Mouse (Mus musculus) cerebellum, adult 2 months (tissue): Measurements from ENCODE around the gene Fgfr2. TPM values are rescaled to one million over a fixed set of nuclear protein-coding genes. Genes with fewer than 3 reads are reported as not detected.

Experiments used
- DNase-seq, 2 experiments: peaks; one replicate each; pipeline ENCODE4 v3.0.0; 2021
- H3K27ac ChIP-seq: fragments of 200-500 bp; 2 replicates; pipeline ENCODE4 v1.5.1; 2012; ENCODE audit warnings: low read length, control low read depth, inconsistent platforms; ENCODE audit not compliant: insufficient read depth
- H3K27me3 ChIP-seq: fragments of 200-500 bp; 2 replicates; pipeline ENCODE4 v1.6.1; 2012; ENCODE audit warnings: inconsistent platforms, mild to moderate bottlenecking, low read length, moderate library complexity; ENCODE audit not compliant: control insufficient read depth, insufficient read depth
- H3K4me1 ChIP-seq: fragments of 200-500 bp; 2 replicates; pipeline ENCODE4 v1.6.1; 2011; ENCODE audit warnings: low read length; ENCODE audit not compliant: control insufficient read depth, insufficient read depth
- H3K4me3 ChIP-seq: fragments of 200-500 bp; replicated peaks from 2 replicates; pipeline ENCODE3; 2011; ENCODE audit warnings: mild to moderate bottlenecking, low read depth, low read length, control low read depth; ENCODE audit not compliant: insufficient read depth
- CTCF ChIP-seq: fragments of 200-500 bp; IDR thresholded peaks from 2 replicates; pipeline ENCODE4 v1.5.1; 2011; ENCODE audit warnings: low read depth, mild to moderate bottlenecking, control low read depth, low read length, moderate library complexity, borderline replicate concordance; ENCODE audit not compliant: insufficient read depth
- POLR2A ChIP-seq: fragments of 200-500 bp; IDR thresholded peaks from 2 replicates; pipeline ENCODE4 v1.6.1; 2011; ENCODE audit warnings: low read length, control low read depth, borderline replicate concordance; ENCODE audit not compliant: insufficient read depth
- WGBS: fragments of 180-500 bp; shearing (Covaris S2); methylation state at CpG from one replicate; pipeline ENCODE4 v1.1.7; 2018; 5-methylcytosine and 5-hydroxymethylcytosine counted together
- polyA plus RNA-seq: library from polyadenylated mRNA; depleted of rRNA; stranded (reverse); fragments of >200 nt; gene quantifications from 2 replicates; pipeline ENCODE4 v1.2.3, GENCODE M21; 2012

The Fgfr2 gene
- polyA plus RNA-seq, 1 experiment: 95.3 TPM

DNA sequence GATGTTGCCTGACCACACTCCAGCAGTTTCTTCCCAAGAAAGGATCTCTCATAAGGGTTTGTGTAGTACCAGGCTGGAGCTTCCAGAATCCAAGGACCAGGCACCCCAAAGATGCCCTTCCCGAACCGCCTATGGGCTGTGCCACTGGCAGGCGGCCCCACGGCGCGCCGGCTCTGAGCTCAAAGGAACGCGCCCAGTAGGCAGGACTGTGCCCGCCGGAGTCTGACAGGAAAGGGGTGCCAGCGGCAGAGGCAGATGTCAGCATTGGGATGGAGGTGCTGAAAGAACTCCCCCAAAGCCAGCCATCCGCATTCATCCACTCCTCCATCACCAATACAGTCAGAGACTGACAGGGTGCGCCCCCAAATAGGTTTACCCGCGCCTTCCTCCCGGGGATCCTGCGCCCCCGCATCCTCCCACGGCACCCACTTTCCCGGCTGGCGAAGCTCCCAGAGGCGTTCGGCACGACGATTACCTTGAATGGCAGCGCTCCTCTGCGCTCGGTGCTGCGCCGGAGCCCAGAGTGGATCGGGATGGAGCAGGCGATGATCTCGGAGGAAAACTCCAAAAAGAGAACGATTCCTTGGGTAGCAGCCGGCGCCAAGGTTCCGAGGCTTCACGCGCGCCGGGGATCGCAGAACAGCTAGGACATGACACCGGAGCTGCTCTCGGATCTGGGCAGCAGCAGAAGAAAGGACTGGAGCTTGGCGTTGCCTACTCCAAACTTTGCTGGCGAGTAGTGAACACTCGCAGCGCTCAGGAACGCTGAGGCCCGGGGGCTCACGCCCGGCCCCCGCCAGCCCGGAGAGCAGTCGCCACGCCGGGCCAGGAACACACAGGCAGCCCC is 2857.6 kb downstream of the Fgfr2 start:
- DNase-seq: peak in 1 of 2 experiments; percentile 21
- TF ChIP-seq CTCF: no peak
- no peak for TF ChIP-seq POLR2A
- under 1% methylated on average over 58 of the region's 58 CpGs for WGBS
- H3K4me1 ChIP-seq: no peaks in the 10 kb centered on the region; the same call in 1 of the 2 replicates
- H3K27me3 ChIP-seq: peaks cover 2% of the 10 kb centered on the region; the same call in 1 of the 2 replicates
- H3K27ac ChIP-seq: peak overlapping the region; percentile 7; the same call in 1 of the 2 replicates
- H3K4me3 ChIP-seq: peak overlapping the region; percentile 36

DNA sequence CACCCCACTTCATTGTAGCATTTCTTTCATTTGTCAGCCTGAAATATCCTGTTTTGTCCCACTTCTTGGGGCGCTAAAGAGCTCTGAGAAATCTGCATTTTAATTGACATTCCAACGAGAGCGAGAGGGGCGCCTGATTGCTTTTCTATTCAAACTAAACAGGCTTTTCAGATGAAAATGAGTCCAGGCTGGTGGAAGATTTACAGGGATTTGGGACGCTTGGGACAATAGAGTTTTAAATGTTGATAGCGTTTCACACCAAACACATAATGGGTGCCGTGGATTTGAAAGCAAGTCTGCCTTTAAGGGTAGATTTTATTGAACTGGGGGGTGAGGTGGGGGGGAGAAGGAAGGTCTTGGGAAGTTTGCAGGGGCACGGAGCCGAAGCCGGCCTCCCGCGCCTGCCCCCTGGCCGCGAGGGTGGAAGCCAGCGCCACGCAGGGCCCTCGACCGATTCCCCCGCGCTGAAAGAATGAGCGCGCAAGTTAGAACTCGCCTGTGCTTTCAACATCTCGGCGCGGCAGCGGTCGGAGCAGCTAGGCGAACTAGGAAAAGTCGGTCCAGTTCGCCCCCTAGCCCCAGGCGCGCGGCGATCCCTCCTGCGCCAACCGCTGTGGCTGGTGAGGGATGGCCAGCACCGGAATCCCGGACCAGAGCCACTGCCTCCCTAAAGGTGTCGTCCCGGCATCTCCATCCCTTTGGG is 2858.4 kb downstream of the Fgfr2 start:
- TF ChIP-seq POLR2A (no peak), CTCF (no peak)
- DNase-seq: peak; percentile 21 to 33
- peaks cover 2% of the 10 kb centered on the region; the same call in 1 of the 2 replicates for H3K27me3 ChIP-seq
- peak overlapping the region; percentile 7; the same call in 1 of the 2 replicates for H3K27ac ChIP-seq
- H3K4me1 ChIP-seq: no peaks in the 10 kb centered on the region; the same call in 1 of the 2 replicates
- peak overlapping the region; percentile 36 for H3K4me3 ChIP-seq
- WGBS: 1% methylated on average over 41 of the region's 41 CpGs

DNA sequence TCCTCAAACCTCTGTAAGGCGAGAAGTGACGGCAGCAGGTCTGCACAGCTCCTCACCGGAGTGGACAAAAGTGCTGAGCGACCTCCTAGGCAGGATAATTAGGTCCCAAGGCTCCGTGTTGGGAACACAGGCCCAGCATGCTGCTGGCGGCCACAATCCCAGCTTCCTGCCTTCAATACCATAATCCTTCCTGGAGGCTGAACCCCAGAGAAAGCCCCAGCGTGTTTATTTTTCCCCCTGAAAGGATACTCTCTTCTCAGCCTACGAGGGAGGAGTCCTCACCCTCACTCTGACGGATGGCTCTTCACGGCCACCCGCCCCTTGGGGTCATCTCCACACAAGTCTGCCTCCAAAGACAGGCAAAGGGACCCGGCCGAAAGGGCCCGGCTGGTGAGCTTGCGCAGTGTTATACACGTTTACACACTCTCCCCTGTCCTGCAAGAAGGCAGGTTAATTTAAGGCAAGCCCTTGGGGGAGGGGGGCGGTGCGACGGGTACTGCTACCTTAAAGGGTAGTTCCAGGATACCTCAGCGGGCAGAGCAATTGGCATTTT is 2859.3 kb downstream of the Fgfr2 start:
- DNase-seq: no peak
- TF ChIP-seq CTCF: no peak
- TF ChIP-seq POLR2A: no peak
- H3K27ac ChIP-seq: peak overlapping the region; percentile 16; the same call in 1 of the 2 replicates
- H3K4me3 ChIP-seq: peak overlapping the region; percentile 26
- H3K27me3 ChIP-seq: peaks cover 2% of the 10 kb centered on the region; the same call in 1 of the 2 replicates
- no peaks in the 10 kb centered on the region; the same call in 1 of the 2 replicates for H3K4me1 ChIP-seq
- WGBS: 52% methylated on average over 20 of the region's 20 CpGs

DNA sequence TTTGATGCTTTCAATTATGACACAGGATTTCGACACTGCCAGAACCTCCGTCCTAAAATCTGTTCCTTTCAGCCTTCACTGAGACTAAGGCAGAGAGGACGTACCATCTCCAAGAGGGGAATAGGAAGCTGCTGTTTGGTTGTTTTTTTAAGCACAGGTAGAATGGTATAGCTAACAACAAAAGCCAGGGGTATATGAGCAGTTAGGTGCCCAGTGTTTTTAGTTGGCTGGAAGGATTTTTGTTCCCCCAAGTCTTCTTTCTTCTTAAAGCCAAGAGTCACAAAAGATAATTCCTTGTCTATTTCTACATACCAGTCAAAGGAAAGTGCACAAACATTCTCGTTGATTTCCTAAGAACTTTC is 2859.9 kb downstream of the Fgfr2 start:
- no peak overlapping the region for H3K27ac ChIP-seq
- H3K4me1 ChIP-seq: no peaks in the 10 kb centered on the region; the same call in 1 of the 2 replicates
- no peak for DNase-seq
- H3K27me3 ChIP-seq: peaks cover 2% of the 10 kb centered on the region; the same call in 1 of the 2 replicates
- WGBS: 68% methylated on average over 4 of the region's 4 CpGs
- H3K4me3 ChIP-seq: no peak overlapping the region
- TF ChIP-seq CTCF (no peak), POLR2A (no peak)

DNA sequence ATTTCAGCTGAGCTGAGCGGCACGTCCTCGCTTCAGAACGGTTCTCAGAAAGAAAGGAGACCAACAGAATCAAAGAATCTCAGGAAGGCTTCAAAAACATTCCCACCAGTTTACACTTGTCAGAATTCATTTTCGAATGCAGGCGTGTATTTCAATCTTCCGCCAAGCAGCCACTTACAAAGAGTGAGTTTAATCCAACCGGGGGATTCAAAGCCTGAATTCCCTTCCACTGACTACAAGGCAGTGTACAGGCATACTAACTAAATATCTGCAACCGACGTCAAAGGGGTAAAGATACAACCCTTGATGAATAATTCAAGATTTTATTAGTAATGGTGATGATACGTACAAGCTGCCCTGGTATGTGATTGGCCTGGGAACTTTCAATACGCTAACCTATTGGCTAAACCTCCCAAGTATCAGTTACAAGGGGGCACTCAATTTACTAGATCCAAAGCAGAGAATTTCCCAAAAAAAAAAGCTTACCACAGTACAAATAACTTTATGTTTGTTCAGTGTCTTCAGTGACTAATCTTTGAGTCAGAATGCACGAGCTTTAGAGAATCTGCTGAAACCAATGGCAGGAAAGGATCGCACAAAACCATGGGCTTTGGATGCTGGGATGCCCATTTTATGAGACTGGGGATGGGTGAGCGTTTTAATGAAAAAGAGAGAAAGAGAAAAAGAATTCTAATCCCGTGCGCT is 2860.5 kb downstream of the Fgfr2 start:
- DNase-seq: no peak
- Histone ChIP-seq H3K27ac (no peak overlapping the region; the same call in 1 of the 2 replicates), H3K4me1 (no peaks in the 10 kb centered on the region; the same call in 1 of the 2 replicates), H3K4me3 (peak overlapping the region; percentile 31), H3K27me3 (peaks cover 2% of the 10 kb centered on the region; the same call in 1 of the 2 replicates)
- TF ChIP-seq POLR2A: no peak
- TF ChIP-seq CTCF: no peak
- WGBS: 41% methylated on average over 17 of the region's 17 CpGs

DNA sequence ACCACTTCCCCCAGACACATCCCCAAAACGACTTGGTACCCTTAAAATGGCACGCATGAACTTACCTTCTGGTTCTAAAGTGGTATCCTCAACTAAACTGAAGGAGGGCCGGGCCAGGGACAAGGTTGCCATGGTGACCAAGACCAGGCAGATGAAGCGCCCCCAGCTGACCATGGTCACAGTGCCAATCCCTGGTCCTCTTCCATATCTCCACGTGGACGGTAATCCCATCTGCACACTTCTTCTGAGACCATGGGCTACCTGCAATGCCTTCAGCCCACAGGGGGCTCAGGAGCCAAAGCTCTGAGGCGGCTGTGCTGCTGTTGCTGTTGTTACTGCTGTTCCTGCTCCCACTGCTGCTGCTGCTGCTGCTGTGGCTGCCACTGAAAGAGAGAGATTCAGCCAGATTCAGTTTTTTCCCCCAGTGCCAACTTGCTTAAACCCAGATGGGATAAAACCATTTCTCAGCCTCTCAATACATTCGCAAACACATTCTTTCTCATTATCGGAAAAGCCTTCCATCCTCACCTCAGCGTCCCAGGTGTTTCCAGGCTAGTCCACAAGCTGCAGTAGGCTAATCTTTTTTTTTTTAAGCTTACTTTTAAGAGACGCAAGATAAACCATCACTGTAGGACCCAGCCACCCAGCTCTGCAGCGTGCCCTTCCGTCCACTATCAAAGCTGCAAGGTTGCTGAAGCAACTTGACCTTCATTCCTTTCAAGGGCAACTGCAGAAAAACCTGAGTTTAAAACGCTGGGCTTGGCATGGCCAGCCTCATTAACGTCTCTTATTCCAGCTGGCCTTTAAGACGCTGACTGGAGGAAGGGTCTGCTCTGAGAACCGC is 2861.2 kb downstream of the Fgfr2 start:
- Histone ChIP-seq H3K4me1 (no peaks in the 10 kb centered on the region; the same call in 1 of the 2 replicates), H3K4me3 (peak overlapping the region; percentile 31), H3K27ac (no peak overlapping the region; the same call in 1 of the 2 replicates), H3K27me3 (peaks cover 2% of the 10 kb centered on the region; the same call in 1 of the 2 replicates)
- WGBS: 21% methylated on average over 17 of the region's 17 CpGs
- TF ChIP-seq CTCF: no peak
- TF ChIP-seq POLR2A: no peak
- peak in 1 of 2 experiments; percentile 21 for DNase-seq
